Mouse (Mus musculus) liver, embryonic 15.5 days (tissue): ENCODE results near the gene Camk1g. TPM values are rescaled to one million over a fixed set of nuclear protein-coding genes. Genes with fewer than 3 reads are reported as not detected.

Experiments used
- ATAC-seq: fragments of 200-750 bp; cut with Nextera tagmentation; 2 replicates; pipeline ENCODE4 v1.8.0; 2017; ENCODE audit warnings: moderate number of reproducible peaks, mild to moderate bottlenecking, moderate library complexity; ENCODE audit not compliant: insufficient read depth
- H3K27ac ChIP-seq: fragments of 300-500 bp; sonication (generic); replicated peaks from 2 replicates; pipeline ENCODE4 v1.5.1; 2015; ENCODE audit warnings: mild to moderate bottlenecking, inconsistent platforms
- H3K27me3 ChIP-seq: fragments of 300-500 bp; sonication (generic); 2 replicates; pipeline ENCODE4 v1.6.1; 2015; ENCODE audit warnings: mild to moderate bottlenecking, inconsistent platforms
- H3K36me3 ChIP-seq: fragments of 300-500 bp; sonication (generic); replicated peaks from 2 replicates; pipeline ENCODE4 v1.6.1; 2015; ENCODE audit warnings: moderate library complexity, mild to moderate bottlenecking, inconsistent platforms
- H3K4me1 ChIP-seq: fragments of 300-500 bp; sonication (generic); replicated peaks from 2 replicates; pipeline ENCODE4 v1.6.1; 2015; ENCODE audit warnings: inconsistent platforms
- H3K4me2 ChIP-seq: fragments of 300-500 bp; sonication (generic); 2 replicates; pipeline ENCODE4 v1.6.1; 2015; ENCODE audit warnings: moderate library complexity, mild to moderate bottlenecking, inconsistent platforms
- H3K4me3 ChIP-seq: fragments of 300-500 bp; sonication (generic); replicated peaks from 2 replicates; pipeline ENCODE4 v1.5.1; 2015; ENCODE audit warnings: mild to moderate bottlenecking, inconsistent platforms
- H3K9ac ChIP-seq: fragments of 300-500 bp; sonication (generic); 2 replicates; pipeline ENCODE4 v1.6.1; 2015; ENCODE audit warnings: moderate library complexity, mild to moderate bottlenecking, inconsistent platforms
- H3K9me3 ChIP-seq: fragments of 300-500 bp; sonication (generic); replicated peaks from 2 replicates; pipeline ENCODE4 v1.6.1; 2016; ENCODE audit warnings: inconsistent platforms
- WGBS: fragments of 180-500 bp; shearing (Covaris S2); methylation state at CpG from one replicate; pipeline ENCODE4 v1.1.7; 2015; ENCODE audit warnings: mixed read lengths; ENCODE audit not compliant: insufficient replicate concordance; 5-methylcytosine and 5-hydroxymethylcytosine counted together
- polyA plus RNA-seq: library from polyadenylated mRNA; unstranded; fragments of >200 nt; fragmentation: Nextera tagmentation; extraction: Ambion mirVana; gene quantifications from 2 replicates; pipeline ENCODE4 v1.2.1, GENCODE M21; 2015

Gene Camk1g
- polyA plus RNA-seq, 1 experiment from 2014 or later = 0.41 TPM

GRCm38 (mm10) chr1:193373906-193374413 lies 3.9 kb upstream of the Camk1g start:
- 70% methylated on average over 6 of the region's 6 CpGs for WGBS
- Histone ChIP-seq H3K4me2 (no peak overlapping the region), H3K27ac (no peak overlapping the region), H3K36me3 (no peaks in the 10 kb centered on the region), H3K27me3 (no peaks in the 10 kb centered on the region), H3K9me3 (no peaks in the 10 kb centered on the region), H3K4me1 (no peaks in the 10 kb centered on the region), H3K4me3 (no peak overlapping the region), H3K9ac (no peak overlapping the region)
- no peak for ATAC-seq

DNA sequence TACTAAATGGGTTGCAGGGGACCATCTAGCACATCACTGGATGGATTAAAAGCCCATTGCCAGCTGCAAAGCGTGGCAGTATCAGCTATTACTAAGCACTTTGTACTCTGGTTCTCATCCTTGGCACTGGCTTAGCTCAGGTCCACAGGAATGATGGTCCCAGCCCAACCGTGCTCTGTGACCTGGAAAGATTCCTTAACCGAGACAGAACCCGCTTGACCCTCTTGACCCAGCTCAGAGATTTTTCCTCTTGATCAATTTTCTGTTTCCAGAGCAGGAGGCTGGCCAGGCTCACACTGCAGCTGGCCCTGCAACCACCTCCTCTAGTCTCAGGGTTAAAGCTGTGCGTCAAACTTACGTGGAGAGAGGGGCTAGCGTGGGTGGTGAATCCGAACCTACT lies 1.0 kb downstream of the Camk1g start:
- no peaks in the 10 kb centered on the region for H3K27me3 ChIP-seq
- 62% methylated on average over 8 of the region's 8 CpGs for WGBS
- H3K36me3 ChIP-seq = no peaks in the 10 kb centered on the region
- no peak for ATAC-seq
- no peak overlapping the region for H3K4me3 ChIP-seq
- H3K9ac ChIP-seq = no peak overlapping the region
- no peak overlapping the region for H3K27ac ChIP-seq
- no peaks in the 10 kb centered on the region for H3K9me3 ChIP-seq
- H3K4me1 ChIP-seq = no peaks in the 10 kb centered on the region
- H3K4me2 ChIP-seq = no peak overlapping the region

DNA sequence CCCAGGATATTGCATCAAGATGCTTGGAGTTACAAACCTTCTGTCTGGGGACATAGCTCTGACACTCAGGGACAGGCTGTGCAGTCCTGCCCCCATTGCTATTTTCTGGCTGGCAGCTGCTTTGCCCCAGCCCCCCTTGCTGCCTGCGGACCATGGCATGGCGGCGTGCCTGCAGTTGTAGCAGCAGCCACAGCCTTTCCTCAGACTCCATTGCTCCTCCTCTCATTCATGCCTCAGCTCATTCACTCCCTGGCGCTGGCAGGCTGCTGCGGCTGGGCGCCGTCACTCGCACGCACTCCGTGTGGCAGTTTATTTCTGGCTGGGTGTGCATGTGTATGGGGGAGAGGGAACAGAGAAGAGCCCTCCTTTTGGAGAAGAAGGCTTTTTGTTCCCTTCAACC lies 2.0 kb downstream of the Camk1g start:
- no peak overlapping the region for H3K9ac ChIP-seq
- H3K4me1 ChIP-seq = no peaks in the 10 kb centered on the region
- H3K4me3 ChIP-seq = no peak overlapping the region
- H3K9me3 ChIP-seq = no peaks in the 10 kb centered on the region
- H3K27me3 ChIP-seq = no peaks in the 10 kb centered on the region
- H3K4me2 ChIP-seq = no peak overlapping the region
- WGBS = 53% methylated on average over 10 of the region's 10 CpGs
- no peaks in the 10 kb centered on the region for H3K36me3 ChIP-seq
- no peak overlapping the region for H3K27ac ChIP-seq
- ATAC-seq = no peak

GRCm38 (mm10) chr1:193363801-193364231 lies 6.3 kb downstream of the Camk1g start:
- WGBS = 48% methylated on average over 5 of the region's 5 CpGs
- H3K27ac ChIP-seq = no peak overlapping the region
- H3K27me3 ChIP-seq = no peaks in the 10 kb centered on the region
- no peaks in the 10 kb centered on the region for H3K4me1 ChIP-seq
- H3K4me3 ChIP-seq = no peak overlapping the region
- H3K36me3 ChIP-seq = no peaks in the 10 kb centered on the region
- no peak for ATAC-seq
- H3K9ac ChIP-seq = no peak overlapping the region
- no peaks in the 10 kb centered on the region for H3K9me3 ChIP-seq
- no peak overlapping the region for H3K4me2 ChIP-seq

DNA sequence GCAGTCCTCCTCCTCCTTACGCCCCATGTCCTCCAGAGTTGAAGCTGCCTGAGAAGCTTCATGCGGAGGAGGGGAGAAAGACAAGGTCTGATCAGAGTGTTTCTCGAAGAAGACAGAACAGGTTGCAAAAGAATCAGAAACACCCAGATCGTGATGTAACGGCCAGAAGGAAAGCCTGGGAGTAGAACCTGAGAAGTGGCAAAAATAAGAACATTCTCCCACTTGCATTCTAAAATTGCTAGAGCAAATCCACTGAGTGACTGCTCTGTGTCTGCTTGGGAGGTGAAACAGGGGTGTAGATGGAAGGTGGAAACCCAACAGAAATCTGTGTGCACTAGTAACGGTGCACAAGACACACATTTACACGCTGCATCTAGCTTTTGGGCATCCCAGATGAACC lies 8.0 kb downstream of the Camk1g start:
- 62% methylated on average over 7 of the region's 7 CpGs for WGBS
- Histone ChIP-seq H3K4me1 (no peaks in the 10 kb centered on the region), H3K4me2 (no peak overlapping the region), H3K9me3 (no peaks in the 10 kb centered on the region), H3K9ac (no peak overlapping the region), H3K4me3 (no peak overlapping the region), H3K27me3 (no peaks in the 10 kb centered on the region), H3K36me3 (no peaks in the 10 kb centered on the region), H3K27ac (no peak overlapping the region)
- ATAC-seq = no peak

DNA sequence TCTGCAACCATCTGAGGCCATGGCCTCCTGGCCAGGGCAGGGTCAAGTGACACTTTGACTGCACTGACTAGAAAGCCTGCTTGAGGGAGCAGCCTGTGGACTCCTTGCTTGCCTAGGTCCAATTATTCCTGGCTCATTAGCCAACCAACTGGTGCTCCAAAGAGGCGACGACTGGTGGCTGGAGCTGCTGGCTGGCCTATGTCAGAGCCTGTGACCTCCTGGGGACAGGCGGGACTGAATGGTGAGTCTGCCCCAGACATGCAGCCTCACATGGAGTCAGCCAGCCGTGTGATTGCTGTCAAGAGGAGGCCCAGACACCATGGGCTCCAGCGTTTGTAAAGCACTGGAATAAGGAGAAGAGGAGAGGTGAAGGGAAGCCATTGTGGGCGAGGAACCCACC lies 8.9 kb downstream of the Camk1g start:
- 51% methylated on average over 6 of the region's 6 CpGs for WGBS
- no peak for ATAC-seq
- Histone ChIP-seq H3K9ac (no peak overlapping the region), H3K4me2 (no peak overlapping the region), H3K36me3 (no peaks in the 10 kb centered on the region), H3K4me3 (no peak overlapping the region), H3K27ac (no peak overlapping the region), H3K4me1 (no peaks in the 10 kb centered on the region), H3K27me3 (no peaks in the 10 kb centered on the region), H3K9me3 (no peaks in the 10 kb centered on the region)

GRCm38 (mm10) chr1:193359199-193359598 lies 10.9 kb downstream of the Camk1g start:
- WGBS = 53% methylated on average over 3 of the region's 3 CpGs
- Histone ChIP-seq H3K9me3 (no peaks in the 10 kb centered on the region), H3K36me3 (no peaks in the 10 kb centered on the region), H3K27me3 (no peaks in the 10 kb centered on the region), H3K4me3 (no peak overlapping the region), H3K9ac (no peak overlapping the region), H3K4me2 (no peak overlapping the region), H3K4me1 (no peaks in the 10 kb centered on the region), H3K27ac (no peak overlapping the region)
- no peak for ATAC-seq

DNA sequence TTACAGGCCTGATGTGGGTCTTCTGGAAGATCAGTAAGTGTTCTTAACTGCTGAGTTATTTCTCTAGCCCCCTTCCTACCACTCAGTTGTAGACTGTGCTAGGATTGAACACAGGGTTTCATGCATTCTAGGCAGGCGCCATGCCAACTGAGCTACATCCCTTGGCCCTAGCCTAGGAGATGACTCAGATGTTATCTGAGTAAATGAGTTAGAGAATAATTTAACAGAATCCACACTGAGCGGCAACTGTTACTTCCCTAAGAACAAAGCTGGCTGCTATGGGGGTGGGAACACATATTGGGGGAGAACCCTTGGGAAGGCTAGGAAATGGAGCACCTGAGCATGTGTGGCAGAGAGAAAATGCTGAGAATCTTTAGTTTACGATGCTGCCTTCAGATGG lies 18.5 kb downstream of the Camk1g start:
- 51% methylated on average over 3 of the region's 3 CpGs for WGBS
- H3K27me3 ChIP-seq = no peaks in the 10 kb centered on the region
- H3K9ac ChIP-seq = no peak overlapping the region
- H3K27ac ChIP-seq = no peak overlapping the region
- no peaks in the 10 kb centered on the region for H3K4me1 ChIP-seq
- H3K4me2 ChIP-seq = no peak overlapping the region
- no peak for ATAC-seq
- H3K9me3 ChIP-seq = no peaks in the 10 kb centered on the region
- no peaks in the 10 kb centered on the region for H3K36me3 ChIP-seq
- H3K4me3 ChIP-seq = no peak overlapping the region

- WGBS = 71% methylated on average over 2 of the region's 2 CpGs
- Histone ChIP-seq H3K27ac (no peak overlapping the region), H3K27me3 (no peaks in the 10 kb centered on the region), H3K9ac (no peak overlapping the region), H3K9me3 (no peaks in the 10 kb centered on the region), H3K4me2 (no peak overlapping the region), H3K4me1 (no peaks in the 10 kb centered on the region), H3K36me3 (no peaks in the 10 kb centered on the region), H3K4me3 (no peak overlapping the region)
- no peak for ATAC-seq
Observed at GRCm38 (mm10) chr1:193350546-193350801, 19.6 kb downstream of the Camk1g start.

DNA sequence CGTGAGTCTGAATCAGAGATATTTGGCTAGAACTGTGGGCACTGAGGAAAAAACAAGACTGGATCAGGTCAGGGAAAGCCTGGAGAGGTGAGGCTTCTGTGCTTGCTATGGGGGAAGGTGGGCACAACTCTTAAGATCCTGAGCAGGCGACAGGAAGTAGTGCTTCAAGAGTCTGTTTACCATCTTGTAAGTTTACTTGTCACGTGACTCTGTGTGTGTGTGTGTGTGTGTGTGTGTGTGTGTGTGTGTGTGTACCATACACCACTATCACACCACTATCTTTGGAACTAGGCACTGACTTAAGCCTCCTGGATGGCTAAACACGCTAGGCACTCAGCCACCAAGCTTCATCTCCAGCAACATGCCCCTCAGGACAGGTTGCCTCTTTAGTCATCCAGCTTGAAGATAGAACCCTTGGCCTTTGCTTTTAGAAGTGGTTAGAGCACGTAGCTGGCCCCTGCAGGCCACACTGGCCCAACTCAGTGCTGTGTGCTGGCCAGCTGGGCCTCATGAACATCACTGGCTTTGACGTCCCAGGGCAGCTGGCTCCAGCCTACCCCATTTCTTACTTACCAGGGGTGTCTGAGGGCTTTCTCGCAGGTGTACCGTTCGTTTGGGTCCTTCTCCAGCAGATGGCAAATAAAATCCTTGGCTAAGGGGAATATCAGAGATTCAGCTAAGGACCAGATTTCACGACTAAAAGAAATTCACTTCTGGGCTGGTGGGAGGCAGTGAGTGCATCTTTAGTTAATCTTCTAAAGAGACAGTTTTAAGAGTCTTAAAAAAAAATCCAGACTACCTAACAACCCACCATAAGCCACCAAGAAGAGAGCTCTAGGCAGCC lies 20.2 kb downstream of the Camk1g start:
- Histone ChIP-seq H3K27ac (no peak overlapping the region), H3K4me3 (no peak overlapping the region), H3K4me2 (no peak overlapping the region), H3K36me3 (no peaks in the 10 kb centered on the region), H3K9ac (no peak overlapping the region), H3K4me1 (no peaks in the 10 kb centered on the region), H3K27me3 (no peaks in the 10 kb centered on the region), H3K9me3 (no peaks in the 10 kb centered on the region)
- ATAC-seq = no peak
- 57% methylated on average over 10 of the region's 10 CpGs for WGBS

DNA sequence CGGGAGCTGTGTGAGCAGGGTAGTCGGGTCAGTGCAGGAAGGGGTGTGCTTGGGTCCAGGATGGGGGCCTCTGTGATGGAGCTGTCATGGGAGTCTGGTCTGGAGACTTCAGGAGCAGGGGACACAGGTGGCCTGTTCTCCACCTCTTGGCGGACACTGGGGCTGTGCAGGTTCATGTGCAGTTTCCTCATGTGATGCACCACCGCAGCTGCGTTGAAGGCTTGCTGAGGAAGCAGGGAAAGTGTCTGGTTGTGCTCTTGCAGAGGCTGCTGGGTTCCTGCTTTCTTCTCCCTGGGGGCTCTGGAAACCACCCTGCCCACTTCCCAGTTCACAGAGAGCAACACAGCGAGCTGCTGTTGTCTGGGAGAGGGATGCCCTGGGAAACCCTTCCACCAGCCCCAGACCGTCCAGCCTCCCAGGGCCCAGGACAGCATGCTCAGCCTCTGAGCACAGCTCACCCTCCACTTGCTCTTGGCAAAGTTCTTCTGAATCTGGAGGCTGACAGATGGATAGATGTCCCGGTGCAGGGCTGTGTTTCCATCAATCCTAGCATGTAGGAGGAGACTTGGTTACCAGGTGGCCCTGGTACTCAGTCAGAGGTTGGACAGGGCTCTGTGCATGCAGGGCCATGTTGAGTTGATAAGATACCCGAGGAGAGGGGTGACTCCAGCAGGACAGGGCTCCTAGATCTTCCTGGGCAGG lies 21.7 kb downstream of the Camk1g start:
- Histone ChIP-seq H3K4me3 (no peak overlapping the region), H3K36me3 (no peaks in the 10 kb centered on the region), H3K4me1 (no peaks in the 10 kb centered on the region), H3K27me3 (no peaks in the 10 kb centered on the region), H3K27ac (no peak overlapping the region), H3K9me3 (no peaks in the 10 kb centered on the region), H3K4me2 (no peak overlapping the region), H3K9ac (no peak overlapping the region)
- 62% methylated on average over 9 of the region's 9 CpGs for WGBS
- ATAC-seq = no peak
